Mouse (Mus musculus) testis, adult 2 months (tissue): ENCODE results near the gene P2rx6. TPM values are rescaled to one million over a fixed set of nuclear protein-coding genes. Genes with fewer than 3 reads are reported as not detected.

Experiments
- H3K27ac ChIP-seq: fragments of 200-500 bp; 2 replicates; pipeline ENCODE4 v1.5.1; 2012; ENCODE audit warnings: low read depth, low read length; ENCODE audit not compliant: control insufficient read depth, insufficient read depth
- H3K27me3 ChIP-seq: fragments of 200-500 bp; 2 replicates; pipeline ENCODE4 v1.6.1; 2012; ENCODE audit warnings: mild to moderate bottlenecking, low read length, moderate library complexity; ENCODE audit not compliant: control insufficient read depth, insufficient read depth
- H3K36me3 ChIP-seq: fragments of 200-500 bp; 2 replicates; pipeline ENCODE4 v1.6.1; 2012; ENCODE audit warnings: mild to moderate bottlenecking, low read length; ENCODE audit not compliant: control insufficient read depth, insufficient read depth
- H3K4me1 ChIP-seq: fragments of 200-500 bp; 2 replicates; pipeline ENCODE4 v1.6.1; 2012; ENCODE audit warnings: low read length; ENCODE audit not compliant: control insufficient read depth, insufficient read depth
- H3K4me3 ChIP-seq: fragments of 200-500 bp; 2 replicates; pipeline ENCODE4 v1.5.1; 2012; ENCODE audit warnings: low read depth, mild to moderate bottlenecking, low read length, moderate library complexity, mixed read lengths; ENCODE audit not compliant: control insufficient read depth
- CTCF ChIP-seq: fragments of 200-500 bp; IDR thresholded peaks from 2 replicates; pipeline ENCODE4 v1.5.1; 2012; ENCODE audit warnings: low read depth, mild to moderate bottlenecking, inconsistent platforms, low read length, moderate library complexity; ENCODE audit not compliant: control insufficient read depth, insufficient read depth, insufficient replicate concordance
- POLR2A ChIP-seq: fragments of 200-500 bp; IDR thresholded peaks from 2 replicates; pipeline ENCODE4 v1.6.1; 2012; ENCODE audit warnings: low read depth, mild to moderate bottlenecking, inconsistent platforms, low read length, moderate library complexity; ENCODE audit not compliant: control insufficient read depth
- polyA plus RNA-seq: library from polyadenylated mRNA; depleted of rRNA; stranded (reverse); fragments of >200 nt; gene quantifications from 2 replicates; pipeline ENCODE4 v1.2.3, GENCODE M21; 2012

Gene P2rx6
- polyA plus RNA-seq, 1 experiment = 0.73 TPM

GRCm38 (mm10) chr16:17561128-17561750 lies 446 bp upstream of the P2rx6 start, which contains the start of gene Lrrc74b:
TSS of gene Lrrc74b (minus strand) at chr16:17561247.
- Histone ChIP-seq H3K4me3 (peak within 1 kb of the TSS; percentile 51), H3K4me1 (peaks cover 16% of the 10 kb centered on the region), H3K27ac (no peak within 1 kb of the TSS; the same call in 1 of the 2 replicates), H3K27me3 (no peaks in the 10 kb centered on the region), H3K36me3 (no peaks in the 10 kb centered on the region)
- TF ChIP-seq POLR2A (peak; percentile 30; the same call in 1 of the 2 replicates), CTCF (no peak)

DNA sequence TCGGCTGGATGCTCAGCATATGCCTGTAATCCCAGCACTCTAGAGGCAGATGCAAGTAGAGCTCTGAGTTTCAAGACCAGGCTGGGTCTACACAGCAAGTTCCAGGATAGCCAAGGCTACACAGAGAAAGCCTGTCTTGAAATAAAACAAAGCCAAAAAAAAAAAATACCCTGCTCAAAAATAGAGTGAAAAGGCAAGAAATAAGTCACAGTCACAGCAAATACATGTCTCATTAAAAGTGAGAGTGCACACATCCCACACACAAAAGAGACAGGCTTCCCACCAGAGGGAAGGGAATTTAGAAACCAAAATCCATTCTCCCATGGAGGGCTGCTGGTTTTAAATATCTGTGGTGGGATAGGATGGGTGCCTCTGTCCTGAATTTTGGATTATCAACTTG lies 1.9 kb downstream of the P2rx6 start:
- H3K27me3 ChIP-seq = no peaks in the 10 kb centered on the region
- TF ChIP-seq POLR2A = no peak
- no peak for TF ChIP-seq CTCF
- no peak overlapping the region for H3K27ac ChIP-seq
- H3K36me3 ChIP-seq = no peaks in the 10 kb centered on the region
- H3K4me1 ChIP-seq = peaks cover 16% of the 10 kb centered on the region
- no peak overlapping the region for H3K4me3 ChIP-seq

- H3K27me3 ChIP-seq = no peaks in the 10 kb centered on the region
- H3K4me3 ChIP-seq = no peak overlapping the region
- H3K27ac ChIP-seq = no peak overlapping the region
- TF ChIP-seq POLR2A (no peak), CTCF (no peak)
- peaks cover 16% of the 10 kb centered on the region for H3K4me1 ChIP-seq
- H3K36me3 ChIP-seq = no peaks in the 10 kb centered on the region
These were observed 2.5 kb downstream of the P2rx6 start for GRCm38 (mm10) chr16:17564221-17564620.

GRCm38 (mm10) chr16:17564771-17565170 lies 3.1 kb downstream of the P2rx6 start:
- no peak overlapping the region for H3K4me3 ChIP-seq
- no peaks in the 10 kb centered on the region for H3K36me3 ChIP-seq
- H3K27me3 ChIP-seq = no peaks in the 10 kb centered on the region
- H3K4me1 ChIP-seq = peaks cover 16% of the 10 kb centered on the region
- no peak for TF ChIP-seq CTCF
- H3K27ac ChIP-seq = no peak overlapping the region

GRCm38 (mm10) chr16:17566186-17566585 lies 4.5 kb downstream of the P2rx6 start:
- TF ChIP-seq CTCF (peak; percentile 30; the same call in 1 of the 2 replicates), POLR2A (no peak)
- no peak overlapping the region for H3K27ac ChIP-seq
- H3K4me3 ChIP-seq = no peak overlapping the region
- H3K36me3 ChIP-seq = no peaks in the 10 kb centered on the region
- peaks cover 11% of the 10 kb centered on the region for H3K4me1 ChIP-seq
- no peaks in the 10 kb centered on the region for H3K27me3 ChIP-seq

DNA sequence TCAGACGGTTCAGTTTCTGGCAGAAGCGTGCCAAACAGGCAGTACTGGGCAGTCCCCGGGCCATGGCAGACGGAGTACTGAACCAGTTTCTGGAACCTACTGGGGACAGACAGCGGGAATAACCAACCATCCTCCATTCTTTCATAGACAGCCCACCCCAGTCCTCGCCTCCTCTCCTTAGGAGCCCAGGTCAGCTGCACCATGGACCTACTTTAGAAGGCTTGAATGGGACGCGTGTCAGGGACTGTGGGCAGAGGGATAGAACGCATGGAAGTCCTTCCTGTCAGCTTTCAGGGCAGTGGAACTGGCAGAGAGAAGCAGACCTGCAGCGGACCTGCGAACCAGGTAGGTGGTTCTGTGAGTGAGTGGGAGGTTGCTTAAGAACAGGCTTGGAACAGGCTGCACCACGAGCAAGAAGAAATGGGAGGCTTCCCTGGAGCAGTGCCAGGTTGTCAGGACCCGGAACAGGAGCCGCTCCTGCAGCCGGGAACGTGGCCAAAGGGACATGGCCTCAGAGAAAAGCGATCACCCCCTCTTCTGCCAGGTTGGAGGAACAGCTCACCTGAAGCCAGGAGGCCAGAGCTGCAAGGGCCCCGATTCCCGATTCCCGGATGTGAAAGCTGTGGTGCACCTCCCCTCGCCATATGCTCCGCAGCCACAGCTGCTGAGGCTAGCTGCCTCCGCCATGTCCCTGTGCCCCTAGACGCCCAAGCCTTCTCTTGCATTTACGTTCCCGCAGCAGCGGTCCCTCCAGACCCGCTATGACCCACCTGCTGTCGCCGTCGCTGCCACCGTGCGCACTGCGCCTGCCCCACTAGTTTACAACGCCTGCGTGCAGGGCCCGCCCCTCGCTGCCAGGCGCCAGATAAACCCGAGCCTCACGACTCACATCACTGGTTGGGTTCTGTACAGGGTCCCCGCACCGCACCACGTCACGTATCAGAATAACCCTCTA lies 14.5 kb downstream of the P2rx6 start:
- TF ChIP-seq CTCF = no peak
- peak; percentile 44; the same call in 1 of the 2 replicates for TF ChIP-seq POLR2A
- H3K4me1 ChIP-seq = peaks cover 10% of the 10 kb centered on the region
- H3K36me3 ChIP-seq = no peaks in the 10 kb centered on the region
- H3K4me3 ChIP-seq = peak overlapping the region; percentile 90
- H3K27me3 ChIP-seq = no peaks in the 10 kb centered on the region
- H3K27ac ChIP-seq = peak overlapping the region; percentile 78

DNA sequence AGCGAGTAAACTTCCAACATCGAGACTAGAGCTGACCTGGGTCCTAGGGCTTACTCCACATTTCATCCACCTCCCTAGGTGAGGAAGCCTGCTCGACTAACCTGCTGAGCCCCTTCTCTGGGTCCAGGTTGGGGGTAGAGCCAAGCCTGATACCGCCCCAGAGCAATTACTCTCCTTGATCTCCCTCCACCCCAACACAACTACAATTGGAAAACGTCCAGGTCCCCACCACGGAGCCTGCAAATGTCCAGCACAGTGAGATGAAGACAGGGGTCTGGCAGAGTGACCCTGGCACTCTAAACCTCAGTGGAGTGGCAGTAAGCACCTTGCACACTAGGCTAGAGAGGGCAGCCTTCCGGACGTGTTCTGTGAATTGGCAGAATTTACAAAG lies 15.1 kb downstream of the P2rx6 start:
- H3K27me3 ChIP-seq = no peaks in the 10 kb centered on the region
- peak overlapping the region; percentile 90 for H3K4me3 ChIP-seq
- no peak for TF ChIP-seq CTCF
- no peak for TF ChIP-seq POLR2A

More for the DNA sequence above, 15.1 kb downstream of the P2rx6 start:
- H3K27ac ChIP-seq = peak overlapping the region; percentile 10; the same call in 1 of the 2 replicates
- H3K36me3 ChIP-seq = no peaks in the 10 kb centered on the region
- H3K4me1 ChIP-seq = peaks cover 10% of the 10 kb centered on the region
